Mouse (Mus musculus) erythroblast, embryonic 14.5 days (primary cell): ENCODE results near the gene Cntd1.

ENCODE experiments used
- GATA1 ChIP-seq: IDR thresholded peaks from 2 replicates; pipeline ENCODE4 v1.6.1; 2012; ENCODE audit warnings: low read length, inconsistent platforms, mixed read lengths
- TAL1 ChIP-seq: IDR thresholded peaks from 3 replicates; pipeline ENCODE4 v1.6.1; 2012; ENCODE audit warnings: low read length, inconsistent platforms, mixed read lengths

GRCm38 (mm10) chr11:101269577-101270116 lies 9.2 kb upstream of the Cntd1 start:
- TF ChIP-seq TAL1 (no peak), GATA1 (no peak)
